Mouse (Mus musculus) small intestine, adult 2 months (tissue): ENCODE results near the gene Zfp423.

Experiments
- CTCF ChIP-seq: fragments of 200-500 bp; IDR thresholded peaks from 2 replicates; pipeline ENCODE4 v1.5.1; 2012; ENCODE audit warnings: low read depth, mild to moderate bottlenecking, control low read depth, inconsistent platforms, low read length, moderate library complexity, mixed read lengths; ENCODE audit not compliant: insufficient replicate concordance, insufficient read length; ENCODE audit errors: extremely low read depth
- POLR2A ChIP-seq: fragments of 200-500 bp; IDR thresholded peaks from 2 replicates; pipeline ENCODE4 v1.6.1; 2012; ENCODE audit warnings: low read depth, mild to moderate bottlenecking, control low read depth, inconsistent platforms, low read length, moderate library complexity

DNA sequence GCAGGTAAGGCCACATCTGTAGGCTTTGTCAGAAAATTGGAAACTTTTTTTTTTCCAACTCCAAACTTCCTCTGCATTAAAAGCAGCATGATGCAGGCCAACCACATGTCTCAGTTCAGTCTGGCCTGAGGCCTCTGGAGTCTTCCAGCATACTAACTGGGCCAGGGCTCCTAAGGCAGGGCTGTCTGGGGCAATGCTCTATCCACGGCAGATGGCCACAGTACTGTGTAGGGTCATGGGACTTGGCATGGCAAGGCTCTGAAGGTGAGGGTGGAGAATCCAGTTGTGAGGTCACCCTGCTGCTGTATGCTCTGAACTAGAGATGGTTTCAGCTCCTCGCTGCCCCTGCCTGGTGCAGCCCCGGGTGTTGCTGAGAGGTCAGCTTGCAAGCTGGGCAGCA lies 289.2 kb downstream of the Zfp423 start:
- no peak for TF ChIP-seq CTCF
- no peak for TF ChIP-seq POLR2A
